Mouse (Mus musculus): ENCODE measurements around the gene Clca3a2.

GRCm38 (mm10) chr3:144760592-144761309 is 58.5 kb downstream of the Clca3a2 start, which contains the start of gene Clca3a1:
- no peak for TF ChIP-seq POLR2A (IDR thresholded peaks at IDR 0.05; ENCODE audit: insufficient read depth, low read depth, low read length)
- TF ChIP-seq EP300 (IDR thresholded peaks at IDR 0.05; ENCODE audit: insufficient read depth, low read depth, low read length): no peak
- no peak for TF ChIP-seq CTCF (IDR thresholded peaks at IDR 0.05)
